Mouse (Mus musculus) liver, embryonic 14.5 days (tissue): ENCODE measurements around the gene Cxcr5. TPM values are rescaled to one million over a fixed set of nuclear protein-coding genes. Genes with fewer than 3 reads are reported as not detected.

Experiments used
- ATAC-seq: fragments of 200-750 bp; cut with Nextera tagmentation; 2 replicates; pipeline ENCODE4 v1.8.0; 2017; ENCODE audit warnings: moderate number of reproducible peaks, mild to moderate bottlenecking, moderate library complexity; ENCODE audit not compliant: insufficient read depth
- DNase-seq, 3 experiments: peaks; one replicate each; pipeline ENCODE4 v3.0.0-alpha.2; 2012 to 2013; ENCODE audit warnings: low read depth in 3 of 3, low spot score in 3 of 3
- H3K27ac ChIP-seq: fragments of 300-500 bp; sonication (generic); 2 replicates; pipeline ENCODE4 v1.5.1; 2014; ENCODE audit warnings: moderate library complexity, mild to moderate bottlenecking, control low read depth, inconsistent platforms
- H3K27me3 ChIP-seq: fragments of 300-500 bp; sonication (generic); 2 replicates; pipeline ENCODE4 v1.6.1; 2014; ENCODE audit warnings: mild to moderate bottlenecking, low read length, moderate library complexity; ENCODE audit not compliant: control insufficient read depth, insufficient read depth
- H3K36me3 ChIP-seq: fragments of 300-500 bp; sonication (generic); replicated peaks from 2 replicates; pipeline ENCODE4 v1.6.1; 2014; ENCODE audit warnings: low read depth; ENCODE audit not compliant: control insufficient read depth, insufficient read depth
- H3K4me1 ChIP-seq, 2 experiments: fragments of 200-500 bp in 1 of 2; fragments of 300-500 bp in 1 of 2; sonication (generic) in 1 of 2; replicated peaks; 2 replicates each; pipeline ENCODE4 v1.6.1; 2012 to 2014; ENCODE audit warnings: antibody characterized with exemption in 1 of 2, inconsistent platforms in 1 of 2, low read length in 1 of 2; ENCODE audit not compliant: control insufficient read depth in 2 of 2, insufficient read depth in 2 of 2
- H3K4me2 ChIP-seq: fragments of 300-500 bp; sonication (generic); 2 replicates; pipeline ENCODE4 v1.6.1; 2014; ENCODE audit warnings: low read depth, mild to moderate bottlenecking, control low read depth, moderate library complexity
- H3K4me3 ChIP-seq, 2 experiments: fragments of 200-500 bp in 1 of 2; fragments of 300-500 bp in 1 of 2; sonication (generic) in 1 of 2; 2 replicates each; pipeline ENCODE4 v1.5.1; 2012 to 2014; ENCODE audit warnings: low read depth in 2 of 2, low read length in 2 of 2, mild to moderate bottlenecking in 2 of 2, control low read depth in 1 of 2, inconsistent platforms in 1 of 2, moderate library complexity in 1 of 2; ENCODE audit not compliant: insufficient read depth in 1 of 2
- H3K9ac ChIP-seq: fragments of 300-500 bp; sonication (generic); replicated peaks from 2 replicates; pipeline ENCODE4 v1.6.1; 2014; ENCODE audit warnings: mild to moderate bottlenecking, control low read depth, moderate library complexity
- H3K9me3 ChIP-seq: fragments of 300-500 bp; sonication (generic); 2 replicates; pipeline ENCODE4 v1.6.1; 2016; ENCODE audit warnings: low read length, mixed read lengths; ENCODE audit not compliant: control insufficient read depth
- CTCF ChIP-seq: IDR thresholded peaks from 2 replicates; pipeline ENCODE4 v1.5.1; 2016; ENCODE audit warnings: antibody characterized with exemption, low read depth, control low read depth
- EP300 ChIP-seq: IDR thresholded peaks from 2 replicates; pipeline ENCODE4 v1.6.1; 2016; ENCODE audit warnings: antibody characterized with exemption, low read depth
- WGBS: fragments of 180-500 bp; shearing (Covaris S2); extraction: QIAGEN DNeasy Blood & Tissue Kit; methylation state at CpG from one replicate; pipeline ENCODE4 v1.1.7; 2014; ENCODE audit not compliant: insufficient replicate concordance; 5-methylcytosine and 5-hydroxymethylcytosine counted together
- polyA plus RNA-seq, 2 experiments: library from polyadenylated mRNA; depleted of rRNA in 1 of 2; stranded (reverse) in 1 of 2; unstranded in 1 of 2; fragments of >200 nt; fragmentation: Nextera tagmentation in 1 of 2; extraction: Ambion mirVana in 1 of 2; gene quantifications; 2 replicates each; pipeline versions ENCODE4 v1.2.1 to v1.2.3; 2012 to 2014

Cxcr5 gene
- polyA plus RNA-seq, 2 experiments: 0.03 TPM; not detected in 1

- no peak for TF ChIP-seq CTCF
- ATAC-seq: no peak
- Histone ChIP-seq H3K9me3 (no peaks in the 10 kb centered on the region), H3K9ac (no peak overlapping the region), H3K36me3 (no peaks in the 10 kb centered on the region), H3K4me1 (peaks cover 0 to 8% of the 10 kb centered on the region in 2 experiments; a peak in 1 of 4 replicates), H3K4me2 (peak overlapping the region; percentile 51; the same call in 1 of the 2 replicates), H3K4me3 (no peak overlapping the region), H3K27ac (no peak overlapping the region), H3K27me3 (peaks cover 14% of the 10 kb centered on the region)
- 43% methylated on average over 19 of the region's 20 CpGs for WGBS
- no peak for DNase-seq
Measured at GRCm38 (mm10) chr9:44499356-44500162, 62.1 kb downstream of the Cxcr5 start.

GRCm38 (mm10) chr9:44498421-44499355, 63.0 kb downstream of the Cxcr5 start:
- WGBS: 2% methylated on average over 59 of the region's 59 CpGs
- Histone ChIP-seq H3K27ac (no peak overlapping the region), H3K36me3 (no peaks in the 10 kb centered on the region), H3K4me2 (peak overlapping the region; percentile 51), H3K4me1 (peaks cover 0 to 17% of the 10 kb centered on the region in 2 experiments; a peak in 3 of 4 replicates), H3K9me3 (no peaks in the 10 kb centered on the region), H3K9ac (no peak overlapping the region), H3K4me3 (peak overlapping the region; percentile 11 to 27), H3K27me3 (peaks cover 14% of the 10 kb centered on the region)
- no peak for DNase-seq
- no peak for TF ChIP-seq EP300
- TF ChIP-seq CTCF: peak; percentile 56
- 0 out of 2 replicates have a peak, but pooled peaks have one; percentile 31 for ATAC-seq

GRCm38 (mm10) chr9:44497624-44498377, 63.9 kb downstream of the Cxcr5 start:
- no peaks in the 10 kb centered on the region for H3K9me3 ChIP-seq
- 1% methylated on average over 10 of the region's 11 CpGs for WGBS
- H3K9ac ChIP-seq: no peak overlapping the region
- H3K27ac ChIP-seq: no peak overlapping the region
- TF ChIP-seq EP300 (no peak), CTCF (no peak)
- H3K4me1 ChIP-seq: peaks cover 0 to 20% of the 10 kb centered on the region in 2 experiments; a peak in 3 of 4 replicates
- no peak for DNase-seq
- H3K4me3 ChIP-seq: peak overlapping the region in 1 of 2 experiments; percentile 27; a peak in 2 of 4 replicates
- no peaks in the 10 kb centered on the region for H3K36me3 ChIP-seq
- H3K27me3 ChIP-seq: peaks cover 14% of the 10 kb centered on the region
- peak; percentile 52; the same call in 1 of the 2 replicates for ATAC-seq
- H3K4me2 ChIP-seq: peak overlapping the region; percentile 51

GRCm38 (mm10) chr9:44496803-44497461, 64.7 kb downstream of the Cxcr5 start:
- Histone ChIP-seq H3K27me3 (peaks cover 14% of the 10 kb centered on the region), H3K4me2 (no peak overlapping the region), H3K27ac (no peak overlapping the region), H3K4me1 (peaks cover 0 to 20% of the 10 kb centered on the region in 2 experiments; a peak in 3 of 4 replicates), H3K9ac (no peak overlapping the region), H3K36me3 (no peaks in the 10 kb centered on the region), H3K4me3 (no peak overlapping the region), H3K9me3 (no peaks in the 10 kb centered on the region)
- no peak for ATAC-seq
- 46% methylated on average over 12 of the region's 12 CpGs for WGBS
- DNase-seq: no peak
- TF ChIP-seq EP300 (no peak), CTCF (no peak)
